Mouse (Mus musculus): ENCODE results near the gene Itsn2.
"Not testable (repeated sequence)": the region's sequence is repeated elsewhere in the genome, so short reads cannot be mapped to it uniquely, and the experiment has no call there.

The Itsn2 gene

DNA sequence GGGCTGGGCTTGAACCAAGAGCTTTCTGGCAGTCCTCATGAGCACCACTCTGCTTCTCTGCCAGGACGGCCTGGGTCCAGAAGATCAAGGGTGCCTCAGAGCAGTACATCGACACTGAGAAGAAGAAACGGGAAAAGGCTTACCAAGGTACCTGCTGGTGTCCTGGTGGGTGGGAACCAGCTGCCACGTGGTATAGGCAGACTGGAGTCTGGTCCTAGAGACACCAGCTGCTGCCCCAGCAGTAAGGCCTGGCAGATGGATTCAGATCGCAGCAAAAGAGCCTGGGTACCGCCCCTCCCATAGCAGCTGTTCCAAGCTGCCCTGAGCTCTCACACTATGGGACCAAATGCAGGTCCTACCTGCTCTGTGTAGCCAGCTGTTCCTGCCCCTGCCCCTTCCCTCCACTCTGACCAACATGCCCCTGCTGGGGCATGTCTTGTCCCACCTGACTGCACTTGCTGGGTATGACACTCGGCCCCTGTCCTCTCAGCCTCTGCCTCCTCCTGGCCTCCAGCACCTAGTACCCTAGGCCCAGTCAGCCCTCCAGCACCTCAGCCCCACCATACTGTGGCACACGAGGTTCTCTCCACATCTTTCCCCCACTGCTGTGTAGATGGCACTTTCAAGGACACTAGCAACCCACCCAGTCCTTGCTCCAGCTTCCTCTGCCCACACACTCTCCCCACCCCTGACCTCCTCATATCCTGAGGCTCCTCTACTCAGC, 116.6 kb downstream of the Itsn2 start:
- DNase-seq (ENCODE audit: low spot score in 2 of 2): peak in 1 of 2 experiments; percentile 49

DNA sequence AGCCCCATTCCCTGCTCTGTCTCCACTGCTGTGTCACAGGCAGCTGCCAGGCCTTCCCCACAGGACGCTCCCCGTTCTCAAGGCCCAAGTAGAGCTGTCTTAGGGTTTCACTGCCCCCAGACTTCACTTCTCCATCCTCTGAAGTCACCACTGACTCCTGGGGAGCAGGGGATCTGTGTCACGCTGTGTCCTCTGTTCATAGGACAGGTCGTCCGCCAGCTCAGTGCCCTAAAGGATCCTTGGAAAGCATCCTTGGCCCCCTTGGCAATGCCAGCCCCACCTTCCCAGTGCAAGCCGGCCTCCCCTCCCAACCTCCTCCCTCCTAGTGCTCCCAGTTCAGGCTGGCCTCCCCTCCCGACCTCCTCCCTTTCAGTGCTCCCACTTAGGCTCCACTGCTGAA, 117.5 kb downstream of the Itsn2 start:
- DNase-seq (ENCODE audit: low spot score in 2 of 2): peak in 1 of 2 experiments; percentile 51

DNA sequence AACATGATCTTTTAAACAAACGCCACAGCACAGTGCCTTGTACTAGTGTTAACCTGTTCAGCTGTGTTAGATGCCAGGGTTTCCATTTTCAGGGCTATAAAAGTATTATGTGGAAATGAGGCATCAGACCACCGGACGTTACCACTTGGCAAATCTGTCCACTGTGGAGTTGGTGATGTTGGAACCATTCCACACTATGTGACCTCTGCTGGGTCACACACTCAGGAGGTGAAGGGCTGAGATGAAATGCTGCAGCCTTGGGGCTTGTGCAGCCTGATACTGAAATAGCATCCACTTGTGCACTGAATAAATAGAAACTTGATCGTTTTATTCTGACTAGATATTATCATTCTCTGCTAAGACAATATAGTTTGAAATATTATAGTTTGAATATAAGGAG, 120.9 kb downstream of the Itsn2 start:
- peak in 1 of 2 experiments; percentile 42 for DNase-seq (ENCODE audit: low spot score in 2 of 2)

DNA sequence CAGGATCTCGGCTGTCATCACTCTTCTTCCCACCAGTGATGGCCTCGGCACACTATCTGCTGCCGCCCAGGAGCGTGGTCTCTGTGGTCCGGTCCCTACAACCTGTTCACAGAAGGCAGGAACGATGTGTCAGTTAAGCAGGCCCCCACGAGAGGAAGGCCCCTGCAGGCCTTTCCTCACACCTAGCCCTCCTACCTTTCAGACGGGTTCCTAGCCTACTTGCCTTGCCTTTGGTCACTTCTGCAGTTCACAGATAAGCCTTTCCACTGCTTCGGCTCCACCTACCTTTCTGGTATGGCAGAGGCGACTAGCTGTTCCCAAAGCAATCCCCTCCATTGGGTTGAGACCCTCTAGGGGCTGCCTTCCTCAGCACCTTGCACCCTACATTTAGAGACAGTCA, 123.2 kb downstream of the Itsn2 start:
- DNase-seq (ENCODE audit: low spot score in 2 of 2): peak in 1 of 2 experiments; percentile 57

DNA sequence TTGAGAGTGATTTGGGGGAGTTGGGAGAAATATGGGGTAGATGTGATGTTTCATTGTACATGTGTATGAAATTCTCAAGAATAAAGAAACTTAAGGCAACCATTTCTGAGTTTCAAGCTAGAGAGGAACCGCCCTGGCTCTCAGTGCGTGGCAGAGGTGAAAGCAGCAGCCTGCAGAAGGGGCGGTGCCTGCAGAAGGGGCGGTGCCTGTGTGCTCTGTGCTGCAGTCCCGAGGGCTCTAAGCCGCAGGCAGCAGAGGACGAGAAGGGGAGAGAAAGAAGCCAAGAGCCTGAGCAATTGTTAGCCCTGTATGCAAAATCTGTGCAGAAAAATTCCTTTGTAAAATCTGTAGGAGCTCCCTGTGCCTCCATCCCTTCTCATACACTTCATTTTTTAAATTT, 125.0 kb downstream of the Itsn2 start:
- DNase-seq (ENCODE audit: low spot score in 2 of 2): peak in 1 of 2 experiments; percentile 57

DNA sequence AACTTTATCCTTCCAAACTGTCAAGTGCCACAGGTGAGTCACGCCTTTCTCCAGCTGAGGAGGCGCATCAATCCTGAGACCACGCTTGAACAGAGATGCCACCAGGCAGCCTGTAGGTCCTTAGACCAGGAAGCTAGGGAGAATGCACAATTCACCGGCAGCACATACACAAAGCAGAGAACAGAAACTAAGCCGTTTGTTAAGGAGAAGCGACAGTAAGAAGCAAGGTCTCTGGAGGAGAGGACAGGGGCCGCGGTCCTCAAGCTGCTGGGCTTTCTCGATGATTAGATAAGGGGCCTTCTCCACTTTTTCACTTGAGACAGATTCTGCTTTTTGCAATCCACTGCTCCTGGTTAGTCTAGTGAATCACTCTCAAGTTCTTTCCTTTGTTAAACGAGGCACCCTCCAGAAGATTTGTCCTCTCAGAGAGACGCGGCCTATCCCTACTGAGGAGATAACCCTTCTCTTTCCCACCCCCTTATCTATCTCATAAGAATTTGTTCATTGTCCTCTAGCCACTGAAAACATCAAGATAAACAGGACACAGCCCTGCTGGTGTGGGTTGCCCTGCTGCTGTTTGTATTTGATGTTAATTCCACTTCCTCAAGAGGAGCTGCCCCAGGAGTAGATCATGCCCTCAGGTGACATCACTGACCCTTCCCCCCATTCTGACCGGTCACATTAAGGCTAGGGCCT, 126.8 kb downstream of the Itsn2 start:
- DNase-seq (ENCODE audit: low spot score in 2 of 2): peak in 1 of 2 experiments; percentile 50

DNA sequence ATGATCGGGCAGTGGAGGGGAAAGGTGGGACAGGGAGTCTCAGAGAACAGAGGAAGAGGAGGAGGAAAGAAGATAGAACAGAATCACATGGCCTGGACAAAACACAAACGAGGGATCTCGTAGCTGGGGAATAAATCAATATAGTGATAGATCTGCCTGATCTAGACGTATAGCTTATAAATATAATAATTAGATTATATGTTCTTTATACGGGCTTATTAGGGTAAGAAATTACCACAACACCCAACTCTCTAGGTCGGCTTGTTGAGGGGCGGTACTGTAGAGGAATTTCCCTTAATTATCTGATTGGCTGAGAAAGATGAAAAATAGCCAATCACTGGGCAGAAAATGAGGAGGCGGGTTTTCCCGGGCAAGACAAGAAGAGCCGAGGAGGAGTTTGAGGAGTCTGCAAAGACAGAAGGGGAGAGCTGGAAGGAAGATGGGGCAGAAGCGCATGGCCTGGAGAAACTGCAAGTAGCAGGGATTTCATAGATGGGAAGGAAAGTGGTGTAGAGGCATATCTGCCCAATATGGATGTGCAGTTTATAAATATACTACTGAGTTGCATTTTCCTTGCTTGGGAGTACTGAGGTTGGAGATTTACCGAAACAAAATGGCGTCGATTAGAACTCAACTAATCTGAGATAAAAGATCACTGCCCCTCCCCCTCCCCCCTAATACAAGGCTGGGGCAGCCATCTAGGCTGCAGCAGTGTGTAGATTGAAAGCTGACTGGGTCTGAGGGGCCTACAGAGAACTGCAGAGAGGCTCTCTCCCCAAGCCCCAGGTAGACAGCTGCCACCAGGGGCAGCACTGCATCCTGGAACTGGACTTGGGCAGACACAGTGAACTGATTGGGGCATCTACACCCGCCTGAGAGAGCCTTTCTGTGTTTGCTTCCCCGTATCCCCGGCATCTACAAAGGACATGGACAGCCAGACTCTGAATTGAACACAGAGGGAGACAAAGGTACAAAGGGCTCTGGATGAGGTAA, 127.6 kb downstream of the Itsn2 start:
- peak in 1 of 2 experiments; percentile 53 for DNase-seq (ENCODE audit: low spot score in 2 of 2)

DNA sequence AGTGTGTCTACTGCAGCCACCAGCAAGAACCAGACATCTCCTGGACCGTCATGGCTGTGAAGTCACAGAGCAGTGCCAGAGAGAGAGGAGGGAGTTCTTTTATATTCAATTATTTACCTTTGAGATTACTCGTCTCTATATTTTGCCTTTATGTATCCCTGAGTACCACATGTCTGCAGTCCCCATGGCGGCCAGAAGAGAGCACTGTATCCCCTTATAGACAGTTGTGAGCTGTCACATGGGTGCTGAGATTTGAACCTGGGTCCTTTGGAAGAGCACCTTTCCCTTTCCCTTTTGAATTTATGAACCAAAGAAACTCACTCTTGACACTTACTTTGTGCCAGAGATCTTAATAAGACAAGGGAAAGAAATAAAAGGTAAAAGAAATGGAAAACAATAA, 136.7 kb downstream of the Itsn2 start:
- no peak for DNase-seq (ENCODE audit: low spot score in 2 of 2)

DNA sequence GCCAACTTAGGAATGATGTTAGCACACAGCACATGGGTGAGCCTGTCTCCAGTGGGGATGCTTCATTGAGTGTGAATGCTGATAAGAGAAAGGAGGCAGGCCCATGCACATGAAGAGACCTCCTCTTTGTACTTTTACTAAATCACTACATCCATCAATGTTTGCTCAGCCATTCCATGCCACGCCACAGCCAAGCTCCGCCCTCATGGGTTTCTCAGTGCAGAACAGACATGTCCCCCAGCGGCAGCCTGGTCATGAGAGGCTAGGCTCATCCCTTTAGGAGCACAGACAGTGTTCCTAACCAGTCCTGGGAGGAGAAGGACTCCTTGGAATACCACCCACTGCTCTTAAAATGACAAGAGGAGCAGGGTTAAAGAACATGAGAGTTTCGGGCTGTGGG, 139.2 kb downstream of the Itsn2 start:
- DNase-seq (ENCODE audit: low spot score in 2 of 2): no peak

DNA sequence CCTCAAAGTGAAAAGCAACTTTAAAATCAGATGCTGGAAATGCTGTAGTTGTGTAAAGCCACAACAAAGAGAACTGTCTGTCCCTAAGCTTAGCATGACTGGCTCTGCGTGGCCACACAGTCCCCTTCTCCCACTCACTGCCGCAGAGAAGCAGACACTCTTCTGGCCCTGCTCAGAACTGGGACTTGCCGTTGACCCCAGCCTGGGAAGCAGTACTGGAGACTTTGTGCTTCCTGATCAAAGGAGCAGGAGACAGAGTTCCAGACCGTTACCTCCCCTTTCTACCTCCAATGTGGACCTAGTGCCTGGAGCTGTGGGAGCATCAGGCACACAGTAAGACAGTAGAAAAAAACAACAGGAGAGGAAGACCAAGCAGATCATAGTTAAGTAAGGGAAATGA, 139.9 kb downstream of the Itsn2 start:
- DNase-seq (ENCODE audit: low spot score in 2 of 2): no peak

DNA sequence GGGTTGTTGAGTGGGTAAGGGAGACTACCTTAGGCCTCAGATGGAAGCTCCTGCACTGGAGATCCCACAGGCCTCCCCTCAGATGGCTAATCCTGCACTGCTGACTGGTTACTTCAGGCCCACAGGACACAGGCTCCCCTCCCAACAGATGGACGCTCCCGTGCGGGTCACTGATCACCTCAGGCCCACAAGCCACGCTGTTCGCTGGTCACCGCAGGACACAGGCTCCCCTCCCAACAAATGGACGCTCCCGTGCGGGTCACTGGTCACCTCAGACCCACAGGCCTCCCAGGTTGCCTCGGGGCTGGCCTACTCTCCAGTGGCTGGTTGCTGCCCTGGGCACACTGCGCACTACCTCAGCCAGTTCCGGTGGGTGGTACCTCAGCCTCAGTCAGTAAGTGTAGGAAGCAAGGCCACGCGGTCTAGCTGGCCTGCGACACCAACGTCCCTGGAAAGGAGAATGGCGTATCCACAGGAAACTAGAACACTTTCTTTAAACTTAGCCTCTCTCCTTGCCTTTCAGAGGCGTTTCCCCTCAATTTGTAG, 145.7 kb downstream of the Itsn2 start, which contains the start of gene Fam228a:
Fam228a (minus strand) TSS at position 400 of the 546 bp plus-strand sequence.
- DNase-seq (ENCODE audit: low spot score in 2 of 2): no peak

DNA sequence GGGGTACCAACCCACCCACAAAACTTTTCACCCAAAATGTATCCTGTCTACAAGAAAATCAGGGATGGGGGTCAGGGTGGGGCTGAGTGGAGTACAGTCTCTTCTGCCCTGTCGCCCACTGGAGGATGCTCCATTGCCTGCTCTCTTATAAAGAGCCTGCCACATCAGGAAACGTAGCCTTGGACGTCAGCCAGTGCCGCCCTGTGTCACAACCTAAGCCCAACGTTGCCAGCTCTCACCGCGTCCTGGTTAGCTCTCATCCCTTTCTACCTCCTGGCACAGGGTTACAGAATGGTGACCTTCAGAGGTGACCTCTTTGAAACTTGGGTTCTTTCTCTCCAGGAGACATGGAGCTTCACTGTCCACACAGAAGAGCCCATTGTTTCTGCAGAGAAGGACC, 148.4 kb downstream of the Itsn2 start:
- DNase-seq (ENCODE audit: low spot score in 2 of 2): no peak

DNA sequence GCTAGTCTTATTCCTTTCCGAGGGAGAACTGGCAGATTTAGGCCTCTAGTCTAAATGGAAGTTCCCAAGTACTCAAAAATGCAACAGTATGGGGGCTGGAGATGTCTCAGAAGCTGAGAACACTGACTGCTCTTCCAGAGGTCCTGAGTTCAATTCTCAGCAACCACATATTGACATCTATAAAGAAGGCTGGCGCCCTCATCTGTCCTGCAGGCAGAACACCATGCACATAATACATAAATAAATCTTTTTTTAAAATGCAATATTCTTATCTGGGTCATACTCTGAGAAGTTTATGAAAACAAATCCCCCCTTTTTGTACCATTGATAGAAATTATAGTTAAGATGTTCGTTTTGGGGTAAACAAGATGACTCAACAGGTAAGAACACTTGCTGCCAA, 149.7 kb downstream of the Itsn2 start:
- DNase-seq (ENCODE audit: low spot score in 2 of 2): no peak

DNA sequence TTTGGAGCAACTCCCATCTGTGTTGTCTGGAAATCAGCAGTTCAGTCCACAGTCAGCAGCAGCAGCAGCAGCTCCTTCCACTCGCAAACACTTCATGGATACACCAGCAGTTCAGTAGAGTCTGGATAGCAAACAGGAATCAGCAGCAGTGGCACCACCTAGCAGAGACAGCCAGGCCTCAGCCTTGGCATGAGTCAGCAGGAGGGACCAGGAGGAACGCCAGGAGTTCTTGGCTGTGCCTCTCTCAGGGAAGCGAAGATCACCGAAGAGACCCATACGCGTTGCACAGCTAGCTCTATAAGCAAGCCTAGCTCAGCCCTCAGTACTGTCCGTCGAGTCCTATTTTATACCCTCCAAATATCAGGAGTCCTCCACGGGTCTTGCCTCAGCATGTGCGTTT, 152.0 kb downstream of the Itsn2 start:
- no peak for DNase-seq (ENCODE audit: low spot score in 2 of 2)

DNA sequence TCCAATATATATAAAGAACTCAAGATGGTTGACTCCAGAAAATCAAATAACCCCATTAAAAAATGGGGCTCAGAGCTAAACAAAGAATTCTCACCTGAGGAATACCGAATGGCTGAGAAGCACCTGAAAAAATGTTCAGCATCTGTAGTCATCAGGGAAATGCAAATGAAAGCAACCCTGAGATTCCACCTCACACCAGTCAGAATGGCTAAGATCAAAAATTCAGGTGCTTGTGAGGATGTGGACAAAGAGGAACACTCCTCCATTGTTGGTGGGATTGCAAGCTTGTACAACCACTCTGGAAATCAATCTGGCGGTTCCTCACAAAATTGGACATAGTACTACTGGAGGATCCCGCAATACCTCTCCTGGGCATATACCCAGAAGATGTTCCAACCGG, 162.0 kb downstream of the Itsn2 start:
- not testable (repeated sequence) for DNase-seq (ENCODE audit: low spot score in 2 of 2)

DNA sequence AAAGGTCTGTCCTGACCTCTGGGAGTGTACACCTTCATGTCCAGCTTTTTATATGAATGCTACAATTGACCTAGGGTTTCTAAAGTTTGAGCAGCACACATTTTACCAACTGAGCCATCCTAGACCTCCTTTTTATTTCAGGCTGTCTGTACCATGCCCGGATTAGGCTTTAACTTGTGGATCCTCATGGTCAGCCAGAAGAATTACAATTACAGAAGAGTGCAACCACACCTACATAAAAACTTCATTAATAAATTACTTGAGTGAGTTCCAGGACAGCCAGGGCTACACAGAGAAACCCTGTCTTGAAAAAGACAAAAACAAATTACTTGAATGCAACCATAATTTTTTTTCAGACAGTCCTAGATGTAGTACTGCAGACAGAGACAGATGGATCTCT, 164.6 kb downstream of the Itsn2 start:
- DNase-seq (ENCODE audit: low spot score in 2 of 2): no peak
